Mouse (Mus musculus): Measurements from ENCODE around the gene Ugt1a8. TPM values are rescaled to one million over a fixed set of nuclear protein-coding genes. Genes with fewer than 3 reads are reported as not detected.
"Not testable (repeated sequence)": the region's sequence is repeated elsewhere in the genome, so short reads cannot be mapped to it uniquely, and the experiment has no call there.

The Ugt1a8 gene
- polyA plus RNA-seq, 3 experiments from 2014 or later: 0.63 TPM; not detected in 2

GRCm38 (mm10) chr1:88223591-88223990 is 136.0 kb downstream of the Ugt1a8 start:
- no peak for ATAC-seq

DNA sequence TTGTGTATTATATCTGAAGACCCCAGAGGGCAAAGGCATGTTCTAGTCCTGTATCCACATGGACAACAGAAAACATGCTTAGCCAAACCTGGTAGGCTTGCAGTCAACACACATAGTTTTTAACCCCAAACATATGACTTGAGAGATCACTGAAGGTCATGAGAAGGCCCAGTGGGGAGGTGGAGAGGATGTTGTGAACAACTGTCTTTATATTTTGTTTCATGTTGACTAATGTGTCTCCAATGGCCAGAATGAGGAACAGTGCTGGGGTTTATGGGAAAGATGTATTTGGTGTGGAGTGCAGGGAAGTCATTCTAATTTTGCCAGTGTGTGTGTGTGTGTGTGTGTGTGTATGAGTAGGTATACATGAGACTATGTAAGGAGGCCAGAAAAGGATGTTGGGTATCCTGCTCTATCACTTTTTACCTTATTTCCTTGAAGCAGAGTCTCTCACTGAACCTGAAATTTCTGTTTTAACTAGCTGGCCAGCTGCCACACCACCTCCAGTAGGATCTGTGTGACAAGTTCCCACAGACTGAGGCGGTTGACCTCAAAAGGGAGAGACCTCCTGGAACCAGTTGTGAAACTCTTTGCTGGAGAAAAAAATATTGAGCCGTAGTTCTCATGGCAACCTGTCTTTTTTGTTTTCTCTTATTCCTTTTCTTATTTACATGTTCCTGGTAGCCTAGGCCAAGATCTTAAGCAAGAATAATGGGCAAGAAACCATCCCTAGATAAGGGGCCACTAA is 136.6 kb downstream of the Ugt1a8 start:
- ATAC-seq: no peak

DNA sequence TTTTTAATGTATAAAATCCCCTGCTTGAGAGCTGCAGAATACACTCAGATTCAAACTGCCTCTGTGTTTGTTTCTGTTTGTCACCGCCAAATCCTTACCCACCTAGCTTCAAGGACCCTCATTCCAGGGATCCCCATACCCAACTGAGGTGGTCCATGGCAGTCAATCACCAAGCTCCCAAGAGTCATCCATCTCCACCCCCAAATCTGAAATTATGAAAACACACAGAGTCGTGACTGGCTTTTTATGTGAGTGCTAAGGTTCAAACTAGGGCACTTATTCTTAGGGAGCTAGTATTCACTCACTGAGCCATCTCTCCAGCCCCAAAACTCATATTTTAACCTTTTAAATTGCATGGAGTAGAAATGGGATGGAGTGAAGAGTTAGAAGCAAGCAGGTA is 137.7 kb downstream of the Ugt1a8 start:
- not testable (repeated sequence) for ATAC-seq

- ATAC-seq: no peak
Measured at GRCm38 (mm10) chr1:88225741-88226140, 138.1 kb downstream of the Ugt1a8 start.

GRCm38 (mm10) chr1:88226670-88227379 is 139.2 kb downstream of the Ugt1a8 start, which contains the start of gene Mroh2a:
Gene Mroh2a (plus strand): TSS chr1:88226986.
- ATAC-seq: no peak

DNA sequence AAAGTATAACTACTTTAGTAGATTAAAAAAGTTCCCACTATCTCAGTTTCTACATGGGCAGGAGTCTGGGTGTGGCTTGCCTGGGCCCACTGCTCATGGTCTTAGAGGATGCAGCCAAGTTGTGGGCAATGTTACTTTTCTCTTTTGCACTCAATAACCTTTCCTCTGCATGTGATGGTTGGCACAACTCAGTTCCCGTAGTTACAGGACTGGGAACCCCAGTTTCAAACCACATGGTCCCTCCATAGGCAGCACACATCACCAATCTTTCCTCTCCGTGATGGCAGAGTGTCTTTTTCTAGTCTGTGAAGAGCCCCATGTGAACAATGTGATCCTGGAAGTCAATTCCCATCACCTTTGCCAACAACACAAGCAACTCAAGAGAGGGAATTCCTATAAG is 139.9 kb downstream of the Ugt1a8 start:
- no peak for ATAC-seq

DNA sequence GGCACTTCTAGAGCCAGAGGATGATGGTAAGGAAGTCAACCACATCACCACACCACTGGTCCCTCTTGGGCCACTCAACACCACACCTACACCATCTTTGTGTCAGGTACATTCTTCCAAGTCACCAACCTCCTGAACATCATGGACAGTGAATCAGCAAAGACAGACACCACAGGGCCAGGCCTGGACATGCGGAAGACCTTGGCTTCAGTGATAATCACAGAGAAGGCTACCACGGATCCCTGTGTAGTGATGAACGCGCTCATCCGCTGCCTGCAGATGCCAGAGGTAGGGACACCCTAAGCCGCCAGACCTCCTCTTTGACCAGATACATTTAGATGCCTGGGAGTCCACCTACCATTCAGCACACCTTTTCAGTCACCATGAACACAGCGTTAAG is 140.5 kb downstream of the Ugt1a8 start:
- no peak for ATAC-seq

DNA sequence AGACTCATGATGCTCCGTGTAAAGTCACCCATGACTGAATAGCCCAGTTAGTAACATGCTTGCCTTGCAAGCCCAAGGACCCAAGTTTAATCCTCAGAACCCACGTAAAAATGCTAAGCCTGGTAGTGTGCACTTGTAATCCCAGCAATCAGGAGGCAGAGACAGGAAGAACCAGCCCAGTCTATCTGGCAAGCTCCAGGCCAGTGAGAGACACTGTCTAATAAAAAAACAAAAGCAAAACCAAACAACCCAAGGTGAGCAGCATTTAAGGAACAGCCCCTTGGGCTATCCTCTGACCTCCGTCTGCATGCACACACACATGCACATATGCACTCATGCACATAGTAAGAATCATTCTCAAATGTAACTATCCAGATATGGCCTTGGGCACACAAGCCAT is 142.0 kb downstream of the Ugt1a8 start:
- ATAC-seq: no peak

- no peak for ATAC-seq
Measured at GRCm38 (mm10) chr1:88229986-88230385, 142.4 kb downstream of the Ugt1a8 start.

DNA sequence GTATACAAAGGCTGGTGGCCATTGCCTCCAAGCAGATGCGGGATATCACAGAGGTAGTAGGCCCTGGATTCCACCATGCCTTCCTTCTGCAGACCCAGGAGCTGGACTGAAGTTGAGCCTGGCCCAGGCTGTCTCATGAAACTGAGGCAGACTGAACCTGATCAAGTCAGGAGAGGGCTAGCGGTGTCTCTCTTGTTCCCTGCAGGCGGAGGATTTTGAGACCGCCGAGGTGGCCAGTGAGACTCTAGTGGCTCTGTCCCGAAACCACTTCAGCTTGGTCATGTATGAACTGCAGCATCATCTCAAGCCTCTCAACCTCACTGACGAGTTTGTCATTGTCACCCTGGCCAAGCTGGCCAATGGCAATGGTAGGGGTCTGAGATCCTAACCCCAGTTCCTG is 142.8 kb downstream of the Ugt1a8 start:
- no peak for ATAC-seq

DNA sequence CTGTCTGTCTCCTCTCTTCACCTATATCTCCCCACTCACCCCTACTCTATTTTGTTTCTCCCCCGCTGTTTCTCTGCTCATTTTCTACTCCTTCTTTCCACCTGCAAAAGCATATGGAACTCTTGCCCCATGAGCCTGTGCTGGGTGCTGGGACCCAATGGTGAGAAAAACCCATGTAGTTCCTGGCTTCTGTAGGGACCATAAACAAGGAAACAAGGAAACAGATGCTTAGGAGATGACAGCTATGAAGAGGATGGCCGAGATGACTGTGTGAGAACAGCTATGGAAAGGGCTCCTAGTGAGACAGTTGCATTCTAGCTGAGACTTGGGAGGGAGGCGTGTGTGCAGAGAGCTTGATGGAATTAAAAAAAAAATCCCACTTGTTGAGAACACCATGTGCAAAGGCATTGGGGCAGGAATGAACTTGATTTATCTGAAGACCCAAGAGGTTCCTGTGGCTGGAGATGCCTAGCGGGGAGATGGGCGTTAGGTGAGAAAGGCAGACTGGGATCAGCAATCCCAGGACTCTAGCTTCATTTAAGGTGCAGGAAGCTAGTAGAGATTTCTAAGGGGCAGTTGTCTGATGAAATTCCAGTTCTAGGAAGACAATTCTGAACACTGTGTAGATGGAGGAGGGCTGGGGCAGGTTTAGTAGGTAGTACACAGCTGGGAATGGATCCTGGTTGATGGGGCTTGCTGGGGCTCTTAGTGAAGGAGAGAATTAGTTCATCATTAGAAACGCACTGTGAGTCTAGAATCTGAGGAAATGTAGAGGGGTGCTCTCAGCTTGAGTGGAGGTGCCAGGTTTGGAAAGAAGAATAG is 143.6 kb downstream of the Ugt1a8 start:
- ATAC-seq: no peak

- no peak for ATAC-seq
Measured at GRCm38 (mm10) chr1:88231803-88232499, 144.3 kb downstream of the Ugt1a8 start.

GRCm38 (mm10) chr1:88232664-88233380 is 145.2 kb downstream of the Ugt1a8 start:
- ATAC-seq: no peak

GRCm38 (mm10) chr1:88233421-88234247 is 146.0 kb downstream of the Ugt1a8 start:
- ATAC-seq: no peak

DNA sequence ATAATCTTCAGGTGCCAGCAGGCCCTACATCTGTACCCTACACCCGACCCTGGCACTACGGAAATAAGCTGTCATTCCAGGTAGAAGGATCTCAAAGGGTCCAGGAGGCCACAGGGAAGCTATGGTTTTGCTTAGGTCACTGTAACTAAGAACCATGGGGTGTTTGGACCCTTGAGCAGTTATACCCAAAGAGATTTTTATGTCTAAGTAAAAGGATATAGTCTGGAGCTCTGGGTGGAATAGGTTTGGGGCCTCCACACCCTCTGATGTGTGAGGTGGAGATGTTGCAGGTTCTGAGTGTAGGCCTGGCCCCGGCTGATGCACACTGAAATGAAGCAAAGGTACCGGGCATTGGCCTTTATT is 146.6 kb downstream of the Ugt1a8 start:
- ATAC-seq: no peak

GRCm38 (mm10) chr1:88234646-88235045 is 147.0 kb downstream of the Ugt1a8 start:
- ATAC-seq: no peak

DNA sequence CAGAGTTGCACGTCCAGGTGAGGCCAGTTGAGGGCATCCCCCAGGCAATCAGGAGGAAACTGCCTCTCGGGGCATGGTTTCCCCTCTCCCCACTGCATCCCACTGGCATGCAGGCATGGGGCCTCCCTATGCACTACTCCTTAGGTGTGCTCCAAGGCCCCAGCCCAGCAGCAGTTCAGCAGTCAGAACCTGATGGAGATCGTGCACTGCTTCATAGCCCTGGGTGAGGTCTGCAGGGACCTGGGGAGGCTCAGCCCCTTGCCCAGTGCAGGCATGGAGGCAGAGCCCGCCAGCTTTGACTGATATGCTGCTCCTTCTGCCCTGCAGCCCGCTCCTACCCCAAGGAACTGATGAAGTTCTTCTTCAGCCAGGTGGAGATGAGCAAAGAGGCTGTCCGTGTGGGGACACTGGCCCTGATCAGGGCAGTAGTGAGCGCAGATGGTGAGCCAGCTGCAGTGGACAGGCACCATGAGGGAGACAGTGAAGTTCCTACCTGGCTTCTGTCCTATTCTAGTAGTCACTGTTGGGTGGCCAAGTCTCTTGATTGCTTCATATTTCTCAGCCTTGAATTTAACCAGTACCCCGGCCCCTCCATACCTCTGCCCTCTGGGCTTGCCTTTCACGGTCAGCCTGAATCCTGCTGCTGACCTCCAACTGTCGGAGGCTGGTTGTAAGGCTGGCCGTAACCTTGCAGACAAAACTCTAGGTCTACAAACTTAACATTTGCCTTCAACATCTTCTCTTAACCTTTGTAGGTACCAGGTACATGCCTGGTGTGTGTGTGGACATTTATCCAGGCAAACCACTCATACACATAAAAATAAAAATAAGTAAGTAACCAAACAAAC is 147.7 kb downstream of the Ugt1a8 start:
- ATAC-seq: no peak

- no peak for ATAC-seq
Measured at GRCm38 (mm10) chr1:88235894-88236415, 148.3 kb downstream of the Ugt1a8 start.

DNA sequence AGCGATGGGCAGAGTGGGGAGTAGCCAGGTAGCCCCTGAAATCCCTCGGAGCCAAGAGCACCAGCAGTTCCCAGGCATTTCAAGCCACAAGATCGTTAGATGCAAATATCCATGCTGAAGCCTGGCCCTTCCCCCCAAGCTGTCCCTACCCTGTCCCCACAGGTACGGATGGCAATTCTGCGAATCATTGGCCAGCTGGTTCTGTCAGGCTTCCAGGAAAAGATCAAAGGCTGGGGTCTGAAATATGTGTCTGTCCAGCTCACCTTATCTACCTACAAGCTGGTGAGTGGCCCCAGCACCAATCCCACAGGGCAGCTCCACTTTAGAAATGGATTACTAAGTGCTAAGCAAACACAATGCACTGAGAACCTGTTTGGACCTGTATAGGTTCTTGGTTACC is 149.7 kb downstream of the Ugt1a8 start:
- ATAC-seq: no peak

DNA sequence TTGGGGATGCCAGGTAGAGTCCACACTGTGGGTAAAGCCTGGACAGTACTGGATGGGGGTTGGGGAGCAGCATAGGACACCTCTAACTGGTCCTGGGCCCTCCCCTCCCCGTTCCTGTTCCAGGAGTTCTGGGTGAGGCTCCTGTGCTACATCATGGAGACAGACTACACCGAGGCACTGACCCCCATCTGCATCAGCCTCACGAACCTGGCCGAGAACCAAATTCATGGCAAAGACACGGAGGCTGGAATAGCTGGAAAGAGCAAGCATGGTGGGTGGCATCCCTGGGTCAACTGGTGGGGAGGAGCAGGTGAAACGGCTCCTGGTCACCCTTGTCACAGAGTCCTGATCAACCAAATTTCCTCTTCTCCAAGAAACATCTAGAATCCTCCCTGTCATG is 151.2 kb downstream of the Ugt1a8 start:
- no peak for ATAC-seq
